Mouse (Mus musculus): Measurements from ENCODE around the gene Slc9a9.

- no peak for TF ChIP-seq GATA1 (IDR thresholded peaks at IDR 0.05; ENCODE audit: borderline replicate concordance, low read length)
- TF ChIP-seq FLI1 (IDR thresholded peaks at IDR 0.05; ENCODE audit: low read length) = no peak
Observed at GRCm38 (mm10) chr9:94912071-94912470, 242.4 kb downstream of the Slc9a9 start.

All from megakaryocyte, embryonic 14.5 days (primary cell).